Mouse (Mus musculus) bone marrow macrophage, adult 2 months (primary cell): ENCODE results near the gene Smyd4.

Source experiments
- CTCF ChIP-seq: IDR thresholded peaks from 2 replicates; pipeline ENCODE4 v1.5.1; 2012; ENCODE audit warnings: low read depth, mild to moderate bottlenecking, low read length, moderate library complexity
- POLR2A ChIP-seq: IDR thresholded peaks from 2 replicates; pipeline ENCODE4 v1.6.1; 2012; ENCODE audit warnings: mild to moderate bottlenecking, low read depth, low read length, borderline replicate concordance

DNA sequence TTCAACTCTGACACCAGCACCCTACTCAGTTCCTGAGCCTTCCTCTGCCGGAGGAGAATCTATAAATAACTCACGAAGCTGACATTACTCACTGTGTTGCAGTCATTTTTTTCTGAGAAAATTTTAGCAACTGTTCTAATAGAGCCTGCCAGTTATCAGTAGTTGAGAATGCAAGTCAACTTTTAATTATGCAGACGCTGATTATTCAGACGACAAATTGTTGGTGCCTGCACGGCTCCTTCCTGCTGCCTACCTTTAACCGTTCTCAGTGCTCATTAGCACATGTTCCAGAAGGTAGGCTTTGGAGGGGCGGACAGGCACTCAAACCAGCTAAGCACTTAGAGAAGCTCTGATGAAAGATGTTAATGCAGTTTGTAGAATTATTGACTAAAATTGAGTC, 49.2 kb downstream of the Smyd4 start:
- no peak for TF ChIP-seq POLR2A
- TF ChIP-seq CTCF = no peak
